Mouse (Mus musculus): Measurements from ENCODE around the gene Cd46. TPM values are rescaled to one million over a fixed set of nuclear protein-coding genes. Genes with fewer than 3 reads are reported as not detected.

The Cd46 gene
- total RNA-seq, 2 experiments from 2014 or later, result 5.4 to 6.2 TPM

GRCm38 (mm10) chr1:195017626-195018025 lies 74.4 kb downstream of the Cd46 start:
- DNase-seq (ENCODE audit: extremely low spot score in 1 of 2, low spot score in 2 of 2), result no peak
- Histone ChIP-seq H3K4me3 (peak overlapping the region; percentile 70), H3K27ac (peak overlapping the region; percentile 99)
- intact Hi-C loops (cut with DNase I), result loop anchor here (1.0 to 5.0 kb wide), 3 partner anchors 15 to 130 kb away; no protein-coding TSS in a partner anchor
- no peak for TF ChIP-seq CTCF (IDR thresholded peaks at IDR 0.05)

GRCm38 (mm10) chr1:195016811-195017501 lies 75.1 kb downstream of the Cd46 start:
- intact Hi-C loops (cut with DNase I), result loop anchor here (1.0 to 5.0 kb wide), 2 partner anchors 41 to 130 kb away; no protein-coding TSS in a partner anchor
- TF ChIP-seq CTCF (IDR thresholded peaks at IDR 0.05), result peak; percentile 59
- peak; percentile 73 for DNase-seq (ENCODE audit: extremely low spot score in 1 of 2, low spot score in 2 of 2)
- Histone ChIP-seq H3K27ac (peak overlapping the region; percentile 99), H3K4me3 (peak overlapping the region; percentile 70)

- intact Hi-C loops (cut with DNase I), result loop anchor here (5.0 kb wide), 1 partner anchor 128 kb away; no protein-coding TSS in a partner anchor
- DNase-seq (ENCODE audit: extremely low spot score in 1 of 2, low spot score in 2 of 2), result no peak
- no peak for TF ChIP-seq CTCF (IDR thresholded peaks at IDR 0.05)
- Histone ChIP-seq H3K4me3 (no peak overlapping the region), H3K27ac (no peak overlapping the region)
Observed at GRCm38 (mm10) chr1:195015281-195015680, 76.8 kb downstream of the Cd46 start.

GRCm38 (mm10) chr1:195014201-195014885 lies 77.7 kb downstream of the Cd46 start:
- Histone ChIP-seq H3K4me3 (no peak overlapping the region), H3K27ac (0 out of 2 replicates have a peak overlapping the region, but pooled peaks have one; percentile 6)
- no peak for TF ChIP-seq CTCF (IDR thresholded peaks at IDR 0.05)
- intact Hi-C loops (cut with DNase I), result no loop called here
- DNase-seq (ENCODE audit: extremely low spot score in 1 of 2, low spot score in 2 of 2), result no peak

GRCm38 (mm10) chr1:195012531-195012930 lies 79.5 kb downstream of the Cd46 start:
- DNase-seq (ENCODE audit: extremely low spot score in 1 of 2, low spot score in 2 of 2), result no peak
- intact Hi-C loops (cut with DNase I), result no loop called here
- Histone ChIP-seq H3K4me3 (no peak overlapping the region), H3K27ac (no peak overlapping the region)
- no peak for TF ChIP-seq CTCF (IDR thresholded peaks at IDR 0.05)

GRCm38 (mm10) chr1:195006267-195006666 lies 85.8 kb downstream of the Cd46 start:
- H3K4me3 ChIP-seq, result no peak overlapping the region
- intact Hi-C loops (cut with DNase I), result no loop called here
- no peak for DNase-seq (ENCODE audit: extremely low spot score in 1 of 2, low spot score in 2 of 2)
- no peak for TF ChIP-seq CTCF (IDR thresholded peaks at IDR 0.05)
- peak overlapping the region; percentile 20; the same call in 1 of the 2 replicates for H3K27ac ChIP-seq

GRCm38 (mm10) chr1:195004194-195004593 lies 87.9 kb downstream of the Cd46 start:
- H3K27ac ChIP-seq, result peak overlapping the region; percentile 25; the same call in 1 of the 2 replicates
- no peak for DNase-seq (ENCODE audit: extremely low spot score in 1 of 2, low spot score in 2 of 2)
- H3K4me3 ChIP-seq, result no peak overlapping the region
- TF ChIP-seq CTCF (IDR thresholded peaks at IDR 0.05), result no peak
- intact Hi-C loops (cut with DNase I), result no loop called here

- intact Hi-C loops (cut with DNase I), result no loop called here
- no peak for DNase-seq (ENCODE audit: extremely low spot score in 1 of 2, low spot score in 2 of 2)
- no peak overlapping the region for H3K4me3 ChIP-seq
- peak overlapping the region; percentile 25 for H3K27ac ChIP-seq
- TF ChIP-seq CTCF (IDR thresholded peaks at IDR 0.05), result no peak
Observed at GRCm38 (mm10) chr1:195003328-195003727, 88.7 kb downstream of the Cd46 start.

GRCm38 (mm10) chr1:194998396-194998795 lies 93.7 kb downstream of the Cd46 start:
- intact Hi-C loops (cut with DNase I), result no loop called here
- no peak for TF ChIP-seq CTCF (IDR thresholded peaks at IDR 0.05)
- no peak overlapping the region for H3K4me3 ChIP-seq
- DNase-seq (ENCODE audit: extremely low spot score in 1 of 2, low spot score in 2 of 2), result no peak
- no peak overlapping the region for H3K27ac ChIP-seq

GRCm38 (mm10) chr1:194995196-194995595 lies 96.9 kb downstream of the Cd46 start:
- H3K27ac ChIP-seq, result peak overlapping the region; percentile 6; the same call in 1 of the 2 replicates
- no peak for TF ChIP-seq CTCF (IDR thresholded peaks at IDR 0.05)
- intact Hi-C loops (cut with DNase I), result no loop called here

GRCm38 (mm10) chr1:194994262-194994661 lies 97.8 kb downstream of the Cd46 start:
- no peak for TF ChIP-seq CTCF (IDR thresholded peaks at IDR 0.05)
- DNase-seq (ENCODE audit: extremely low spot score in 1 of 2, low spot score in 2 of 2), result no peak
- H3K27ac ChIP-seq, result no peak overlapping the region
- H3K4me3 ChIP-seq, result no peak overlapping the region
- intact Hi-C loops (cut with DNase I), result no loop called here

More at GRCm38 (mm10) chr1:194995196-194995595, 96.9 kb downstream of the Cd46 start:
- H3K4me3 ChIP-seq, result no peak overlapping the region
- DNase-seq (ENCODE audit: extremely low spot score in 1 of 2, low spot score in 2 of 2), result no peak

- DNase-seq (ENCODE audit: extremely low spot score in 1 of 2, low spot score in 2 of 2), result no peak
- no peak for TF ChIP-seq CTCF (IDR thresholded peaks at IDR 0.05)
- H3K27ac ChIP-seq, result no peak overlapping the region
- intact Hi-C loops (cut with DNase I), result no loop called here
- no peak overlapping the region for H3K4me3 ChIP-seq
Observed at GRCm38 (mm10) chr1:194993409-194993988, 98.5 kb downstream of the Cd46 start.
